Mouse (Mus musculus): Measurements from ENCODE around the gene Fgfr2. TPM values are rescaled to one million over a fixed set of nuclear protein-coding genes. Genes with fewer than 3 reads are reported as not detected.

The Fgfr2 gene
- polyA plus RNA-seq, 1 experiment: 1.7 TPM

GRCm38 (mm10) chr7:131303340-131303739, 1819.8 kb downstream of the Fgfr2 start:
- Histone ChIP-seq H3K79me2 (ENCODE audit: control insufficient read depth, insufficient read depth) (no peaks in the 10 kb centered on the region), H3K4me3 (ENCODE audit: insufficient read depth, poor library complexity, severe bottlenecking) (no peak overlapping the region), H3K36me3 (ENCODE audit: control insufficient read depth, insufficient read depth) (no peaks in the 10 kb centered on the region), H3ac (ENCODE audit: control insufficient read depth, insufficient read length, low read depth) (no peak overlapping the region), H3K79me3 (ENCODE audit: low read depth) (no peaks in the 10 kb centered on the region), H3K27me3 (ENCODE audit: control insufficient read depth, insufficient read depth, insufficient read length) (peaks cover 15% of the 10 kb centered on the region)
- no peak for TF ChIP-seq MYOD1 (IDR thresholded peaks at IDR 0.05; ENCODE audit: control insufficient read depth, insufficient read length, low read depth)
- no peak for TF ChIP-seq CTCF (IDR thresholded peaks at IDR 0.05; ENCODE audit: control insufficient read depth, insufficient read depth, insufficient read length)
- TF ChIP-seq USF1 (IDR thresholded peaks at IDR 0.05; ENCODE audit: low read depth): no peak
- no peak for TF ChIP-seq MYOG (IDR thresholded peaks at IDR 0.05; ENCODE audit: control insufficient read depth, extremely low read depth, insufficient read length)
- no peak for TF ChIP-seq FOSL1 (IDR thresholded peaks at IDR 0.05; ENCODE audit: insufficient read depth, low read length, poor library complexity, severe bottlenecking)
- TF ChIP-seq CEBPB (IDR thresholded peaks at IDR 0.05; ENCODE audit: low read depth): no peak
- TF ChIP-seq MAX (IDR thresholded peaks at IDR 0.05): no peak

GRCm38 (mm10) chr7:131297151-131297550, 1826.0 kb downstream of the Fgfr2 start:
- Histone ChIP-seq H3K79me2 (ENCODE audit: control insufficient read depth, insufficient read depth) (no peaks in the 10 kb centered on the region), H3K27me3 (ENCODE audit: control insufficient read depth, insufficient read depth, insufficient read length) (peaks cover 23% of the 10 kb centered on the region), H3K36me3 (ENCODE audit: control insufficient read depth, insufficient read depth) (no peaks in the 10 kb centered on the region), H3ac (ENCODE audit: control insufficient read depth, insufficient read length, low read depth) (no peak overlapping the region), H3K79me3 (ENCODE audit: low read depth) (no peaks in the 10 kb centered on the region), H3K4me3 (ENCODE audit: insufficient read depth, poor library complexity, severe bottlenecking) (no peak overlapping the region)
- TF ChIP-seq MYOD1 (IDR thresholded peaks at IDR 0.05; ENCODE audit: control insufficient read depth, insufficient read length, low read depth) (no peak), CTCF (IDR thresholded peaks at IDR 0.05; ENCODE audit: control insufficient read depth, insufficient read depth, insufficient read length) (no peak), MYOG (IDR thresholded peaks at IDR 0.05; ENCODE audit: control insufficient read depth, extremely low read depth, insufficient read length) (no peak), CEBPB (IDR thresholded peaks at IDR 0.05; ENCODE audit: low read depth) (no peak), USF1 (IDR thresholded peaks at IDR 0.05; ENCODE audit: low read depth) (no peak), MAX (IDR thresholded peaks at IDR 0.05) (no peak), FOSL1 (IDR thresholded peaks at IDR 0.05; ENCODE audit: insufficient read depth, low read length, poor library complexity, severe bottlenecking) (no peak)

GRCm38 (mm10) chr7:131265851-131266250, 1857.3 kb downstream of the Fgfr2 start:
- TF ChIP-seq FOSL1 (IDR thresholded peaks at IDR 0.05; ENCODE audit: insufficient read depth, low read length, poor library complexity, severe bottlenecking) (no peak), USF1 (IDR thresholded peaks at IDR 0.05; ENCODE audit: low read depth) (no peak), MYOG (IDR thresholded peaks at IDR 0.05; ENCODE audit: control insufficient read depth, extremely low read depth, insufficient read length) (no peak), MYOD1 (IDR thresholded peaks at IDR 0.05; ENCODE audit: control insufficient read depth, insufficient read length, low read depth) (no peak), CTCF (IDR thresholded peaks at IDR 0.05; ENCODE audit: control insufficient read depth, insufficient read depth, insufficient read length) (no peak), MAX (IDR thresholded peaks at IDR 0.05) (no peak), CEBPB (IDR thresholded peaks at IDR 0.05; ENCODE audit: low read depth) (no peak)
- H3K27me3 ChIP-seq (ENCODE audit: control insufficient read depth, insufficient read depth, insufficient read length): peaks cover 6% of the 10 kb centered on the region
- H3ac ChIP-seq (ENCODE audit: control insufficient read depth, insufficient read length, low read depth): no peak overlapping the region
- no peak overlapping the region for H3K4me3 ChIP-seq (ENCODE audit: insufficient read depth, poor library complexity, severe bottlenecking)
- no peaks in the 10 kb centered on the region for H3K79me3 ChIP-seq (ENCODE audit: low read depth)
- H3K79me2 ChIP-seq (ENCODE audit: control insufficient read depth, insufficient read depth): no peaks in the 10 kb centered on the region
- H3K36me3 ChIP-seq (ENCODE audit: control insufficient read depth, insufficient read depth): no peaks in the 10 kb centered on the region

- H3K79me3 ChIP-seq (ENCODE audit: low read depth): no peaks in the 10 kb centered on the region
- H3K36me3 ChIP-seq (ENCODE audit: control insufficient read depth, insufficient read depth): no peaks in the 10 kb centered on the region
- no peaks in the 10 kb centered on the region for H3K79me2 ChIP-seq (ENCODE audit: control insufficient read depth, insufficient read depth)
- TF ChIP-seq MYOG (IDR thresholded peaks at IDR 0.05; ENCODE audit: control insufficient read depth, extremely low read depth, insufficient read length) (no peak), MAX (IDR thresholded peaks at IDR 0.05) (no peak), CEBPB (IDR thresholded peaks at IDR 0.05; ENCODE audit: low read depth) (no peak), FOSL1 (IDR thresholded peaks at IDR 0.05; ENCODE audit: insufficient read depth, low read length, poor library complexity, severe bottlenecking) (no peak), CTCF (IDR thresholded peaks at IDR 0.05; ENCODE audit: control insufficient read depth, insufficient read depth, insufficient read length) (no peak), USF1 (IDR thresholded peaks at IDR 0.05; ENCODE audit: low read depth) (no peak), MYOD1 (IDR thresholded peaks at IDR 0.05; ENCODE audit: control insufficient read depth, insufficient read length, low read depth) (no peak)
- no peak overlapping the region for H3ac ChIP-seq (ENCODE audit: control insufficient read depth, insufficient read length, low read depth)
- H3K27me3 ChIP-seq (ENCODE audit: control insufficient read depth, insufficient read depth, insufficient read length): peaks cover 6% of the 10 kb centered on the region
- H3K4me3 ChIP-seq (ENCODE audit: insufficient read depth, poor library complexity, severe bottlenecking): no peak overlapping the region
Measured at GRCm38 (mm10) chr7:131264251-131264650, 1858.9 kb downstream of the Fgfr2 start.

GRCm38 (mm10) chr7:131260946-131261345, 1862.2 kb downstream of the Fgfr2 start:
- TF ChIP-seq USF1 (IDR thresholded peaks at IDR 0.05; ENCODE audit: low read depth): no peak
- TF ChIP-seq CEBPB (IDR thresholded peaks at IDR 0.05; ENCODE audit: low read depth): no peak
- no peak for TF ChIP-seq CTCF (IDR thresholded peaks at IDR 0.05; ENCODE audit: control insufficient read depth, insufficient read depth, insufficient read length)
- TF ChIP-seq FOSL1 (IDR thresholded peaks at IDR 0.05; ENCODE audit: insufficient read depth, low read length, poor library complexity, severe bottlenecking): no peak
- no peaks in the 10 kb centered on the region for H3K79me3 ChIP-seq (ENCODE audit: low read depth)
- H3ac ChIP-seq (ENCODE audit: control insufficient read depth, insufficient read length, low read depth): no peak overlapping the region
- H3K4me3 ChIP-seq (ENCODE audit: insufficient read depth, poor library complexity, severe bottlenecking): no peak overlapping the region
- H3K27me3 ChIP-seq (ENCODE audit: control insufficient read depth, insufficient read depth, insufficient read length): peaks cover 3% of the 10 kb centered on the region
- H3K36me3 ChIP-seq (ENCODE audit: control insufficient read depth, insufficient read depth): no peaks in the 10 kb centered on the region
- H3K79me2 ChIP-seq (ENCODE audit: control insufficient read depth, insufficient read depth): no peaks in the 10 kb centered on the region

GRCm38 (mm10) chr7:131257309-131257708, 1865.8 kb downstream of the Fgfr2 start:
- Histone ChIP-seq H3K27me3 (ENCODE audit: control insufficient read depth, insufficient read depth, insufficient read length) (no peaks in the 10 kb centered on the region), H3K36me3 (ENCODE audit: control insufficient read depth, insufficient read depth) (no peaks in the 10 kb centered on the region), H3K79me3 (ENCODE audit: low read depth) (no peaks in the 10 kb centered on the region), H3K4me3 (ENCODE audit: insufficient read depth, poor library complexity, severe bottlenecking) (no peak overlapping the region), H3K79me2 (ENCODE audit: control insufficient read depth, insufficient read depth) (no peaks in the 10 kb centered on the region), H3ac (ENCODE audit: control insufficient read depth, insufficient read length, low read depth) (no peak overlapping the region)
- TF ChIP-seq MAX (IDR thresholded peaks at IDR 0.05) (no peak), FOSL1 (IDR thresholded peaks at IDR 0.05; ENCODE audit: insufficient read depth, low read length, poor library complexity, severe bottlenecking) (no peak), CEBPB (IDR thresholded peaks at IDR 0.05; ENCODE audit: low read depth) (no peak), USF1 (IDR thresholded peaks at IDR 0.05; ENCODE audit: low read depth) (no peak), CTCF (IDR thresholded peaks at IDR 0.05; ENCODE audit: control insufficient read depth, insufficient read depth, insufficient read length) (no peak), MYOG (IDR thresholded peaks at IDR 0.05; ENCODE audit: control insufficient read depth, extremely low read depth, insufficient read length) (no peak), MYOD1 (IDR thresholded peaks at IDR 0.05; ENCODE audit: control insufficient read depth, insufficient read length, low read depth) (no peak)
